Mouse (Mus musculus) bone marrow macrophage, adult 2 months (primary cell): ENCODE data around the gene Nmt1.

Experiments
- CTCF ChIP-seq: IDR thresholded peaks from 2 replicates; pipeline ENCODE4 v1.5.1; 2012; ENCODE audit warnings: low read depth, mild to moderate bottlenecking, low read length, moderate library complexity
- POLR2A ChIP-seq: IDR thresholded peaks from 2 replicates; pipeline ENCODE4 v1.6.1; 2012; ENCODE audit warnings: mild to moderate bottlenecking, low read depth, low read length, borderline replicate concordance

DNA sequence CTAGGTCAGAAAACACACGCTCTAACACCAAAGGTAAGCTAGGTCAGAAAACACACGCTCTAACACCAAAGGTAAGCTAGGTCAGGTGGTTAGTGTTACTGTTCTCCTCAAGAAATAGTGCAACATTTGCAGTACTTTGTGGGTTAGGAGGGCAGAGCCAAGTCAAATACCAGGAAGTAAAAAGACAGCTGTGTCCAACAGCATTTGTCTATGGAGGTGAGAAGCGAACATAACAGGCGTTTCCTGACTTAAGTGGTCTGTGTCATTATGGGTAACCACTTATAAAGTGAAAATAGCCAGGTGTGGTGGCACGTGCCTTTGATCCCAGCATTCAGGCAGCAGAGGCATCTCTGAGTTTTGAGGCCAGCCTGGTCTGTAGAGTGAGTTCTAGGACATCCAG is 21.6 kb downstream of the Nmt1 start:
- TF ChIP-seq CTCF (no peak), POLR2A (no peak)
